In the genomic region with DNA sequence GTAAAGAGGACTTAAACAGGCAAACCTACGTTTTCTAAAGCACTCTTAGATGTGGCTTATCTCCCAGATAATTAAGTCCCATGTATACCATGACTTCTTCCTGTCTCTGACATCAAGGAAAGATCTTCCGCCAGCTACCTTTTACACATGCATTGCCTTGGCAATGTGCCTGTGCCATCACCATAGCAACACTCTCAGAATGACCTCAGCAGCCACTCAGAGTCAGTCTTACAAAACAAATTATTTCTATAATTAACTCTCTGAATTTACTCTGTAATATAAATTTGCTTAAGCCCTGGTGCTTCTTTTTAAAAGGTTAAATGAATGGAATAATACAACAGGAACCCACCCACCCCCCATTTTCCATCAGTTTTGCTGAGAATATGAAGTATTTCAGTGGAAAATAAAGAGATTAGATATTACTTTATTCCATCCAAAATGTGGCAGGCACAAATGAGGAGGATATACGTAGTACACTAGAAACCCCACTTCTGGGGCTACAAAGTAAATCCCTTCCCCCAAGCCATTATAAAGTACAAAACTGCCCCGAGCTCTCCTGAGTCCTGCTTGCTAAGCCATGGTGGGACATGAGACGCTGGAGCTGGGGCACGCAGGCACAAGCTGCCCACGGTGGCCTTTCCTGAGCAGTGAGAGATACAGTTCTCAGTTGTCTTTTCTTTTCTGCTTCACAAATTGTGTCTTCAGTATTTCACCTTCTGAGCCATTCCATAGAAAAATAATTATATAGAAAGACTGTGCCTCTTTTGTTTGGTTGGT, we compare ENCODE assay signal across 9 mouse cellular contexts.
DNase-seq lines count a peak whose midpoint lies in the region; ATAC-seq lines count a peak whose summit lies in the region.
"Had no signal": no experiment of that assay in that cellular context is flagged by ENCODE, and none has a peak within 500 bp of the region (broad histone marks: within the 10 kb centered on the region; RNA-seq: fewer than 3 reads in every experiment).

No protein-coding gene starts in this region.

- WGBS in embryonic facial prominence, embryonic 11.5 days, result 72% methylated on average over 7 of the region's 7 CpGs
- 81% methylated on average over 7 of the region's 7 CpGs for WGBS in embryonic facial prominence, embryonic 10.5 days
- WGBS in hindbrain, embryonic 14.5 days, result 29% methylated on average over 7 of the region's 7 CpGs

- H3K4me3 ChIP-seq in embryonic facial prominence, embryonic 11.5 days (ENCODE audit: low read depth, low read length), result no peak overlapping the region
- no peak overlapping the region for H3K4me3 ChIP-seq in embryonic facial prominence, embryonic 10.5 days
- H3K4me3 ChIP-seq in hindbrain, embryonic 14.5 days (replicated peaks; ENCODE audit: low read length), result no peak overlapping the region
- H3K4me3 ChIP-seq: embryonic facial prominence, embryonic 13.5 days had no signal

- H3K36me3 ChIP-seq in embryonic facial prominence, embryonic 11.5 days (replicated peaks; ENCODE audit: control insufficient read depth, insufficient read depth, low read depth, low read length), result no peaks in the 10 kb centered on the region
- no peaks in the 10 kb centered on the region; the same call in 1 of the 2 replicates for H3K36me3 ChIP-seq in embryonic facial prominence, embryonic 10.5 days (replicated peaks)
- H3K36me3 ChIP-seq in hindbrain, embryonic 14.5 days (replicated peaks; ENCODE audit: control insufficient read depth, insufficient read depth), result no peaks in the 10 kb centered on the region

- H3K4me1 ChIP-seq in embryonic facial prominence, embryonic 11.5 days (ENCODE audit: control insufficient read depth, insufficient read depth, low read length), result no peaks in the 10 kb centered on the region
- peaks cover 24% of the 10 kb centered on the region for H3K4me1 ChIP-seq in embryonic facial prominence, embryonic 10.5 days
- H3K4me1 ChIP-seq in hindbrain, embryonic 14.5 days (replicated peaks; ENCODE audit: control insufficient read depth, insufficient read depth, low read length), result peaks cover 37% of the 10 kb centered on the region

- DNase-seq in embryonic facial prominence, embryonic 11.5 days (ENCODE audit: low spot score), result peak; percentile 16
- DNase-seq in embryonic facial prominence, embryonic 10.5 days (ENCODE audit: low spot score), result no peak
- peak; percentile 83 for DNase-seq in MN1 (ENCODE audit: low spot score)
- DNase-seq in cerebellum, postnatal 14 days, result peak; percentile 90
- peak; percentile 72 for DNase-seq in hindbrain, embryonic 14.5 days (ENCODE audit: low spot score)
- DNase-seq in left cerebral cortex, adult 9 months (ENCODE audit: low spot score in 2 of 2), result peak; percentile 49 to 73
- DNase-seq in naive thymus-derived CD4-positive, alpha-beta T cell, adult 2 months (ENCODE audit: low read depth), result peak; percentile 57
- DNase-seq in telencephalon, adult 2 months (ENCODE audit: low read depth, low spot score), result peak; percentile 68

- no peak; the same call in 1 of the 2 replicates for ATAC-seq in embryonic facial prominence, embryonic 11.5 days (replicated peaks; ENCODE audit: insufficient number of reproducible peaks, low FRiP score, low TSS enrichment, low read depth)
- ATAC-seq in hindbrain, embryonic 14.5 days (ENCODE audit: low FRiP score), result peak; percentile 60; the same call in 1 of the 2 replicates

- no peaks in the 10 kb centered on the region for H3K27me3 ChIP-seq in embryonic facial prominence, embryonic 11.5 days (ENCODE audit: control insufficient read depth, insufficient read depth, low read length)
- H3K27me3 ChIP-seq in embryonic facial prominence, embryonic 10.5 days (replicated peaks; ENCODE audit: low read depth, poor library complexity, severe bottlenecking), result no peaks in the 10 kb centered on the region
- no peaks in the 10 kb centered on the region for H3K27me3 ChIP-seq in hindbrain, embryonic 14.5 days (ENCODE audit: control insufficient read depth, insufficient read depth, low read length)
- H3K27me3 ChIP-seq: embryonic facial prominence, embryonic 13.5 days had no signal

- H3K9ac ChIP-seq in embryonic facial prominence, embryonic 11.5 days (replicated peaks; ENCODE audit: low read length), result no peak overlapping the region
- H3K9ac ChIP-seq in hindbrain, embryonic 14.5 days, result no peak overlapping the region
- H3K9ac ChIP-seq: embryonic facial prominence, embryonic 13.5 days had no signal

- H3K27ac ChIP-seq in embryonic facial prominence, embryonic 11.5 days (replicated peaks; ENCODE audit: low read depth, low read length), result no peak overlapping the region
- H3K27ac ChIP-seq in embryonic facial prominence, embryonic 10.5 days (replicated peaks), result no peak overlapping the region
- peak overlapping the region; percentile 68 for H3K27ac ChIP-seq in hindbrain, embryonic 14.5 days
- H3K27ac ChIP-seq: embryonic facial prominence, embryonic 13.5 days had no signal

- H3K9me3 ChIP-seq in embryonic facial prominence, embryonic 11.5 days (replicated peaks; ENCODE audit: control insufficient read depth, low read length), result no peaks in the 10 kb centered on the region
- no peaks in the 10 kb centered on the region for H3K9me3 ChIP-seq in embryonic facial prominence, embryonic 10.5 days
- H3K9me3 ChIP-seq in hindbrain, embryonic 14.5 days (ENCODE audit: control insufficient read depth, low read length), result no peaks in the 10 kb centered on the region
- H3K9me3 ChIP-seq: embryonic facial prominence, embryonic 13.5 days had no signal

- no peak overlapping the region for H3K4me2 ChIP-seq in embryonic facial prominence, embryonic 11.5 days (ENCODE audit: low read depth, low read length)
- H3K4me2 ChIP-seq in hindbrain, embryonic 14.5 days (replicated peaks), result 0 out of 2 replicates have a peak overlapping the region, but pooled peaks have one; percentile 7
- H3K4me2 ChIP-seq: embryonic facial prominence, embryonic 13.5 days had no signal
